Mouse (Mus musculus): ENCODE results near the gene Ythdf1. TPM values are rescaled to one million over a fixed set of nuclear protein-coding genes. Genes with fewer than 3 reads are reported as not detected.

Gene Ythdf1
- total and polyA plus RNA-seq, 2 experiments from 2014 or later, result 27.7 to 51.0 TPM

GRCm38 (mm10) chr2:180889271-180889920, 31.4 kb downstream of the Ythdf1 start:
- no peak overlapping the region for H3K4me3 ChIP-seq (ENCODE audit: low read depth, low read length)
- no peak overlapping the region for H3K27ac ChIP-seq (ENCODE audit: low read depth)
- H3K9ac ChIP-seq (replicated peaks; ENCODE audit: low read depth, low read length), result no peak overlapping the region
- no peaks in the 10 kb centered on the region for H3K4me1 ChIP-seq (ENCODE audit: control insufficient read depth, insufficient read depth)
- ATAC-seq (ENCODE audit: insufficient read depth, low read depth) (no peak), DNase-seq (ENCODE audit: low spot score) (no peak)
- no peak for TF ChIP-seq EP300 (IDR thresholded peaks at IDR 0.05; ENCODE audit: low read depth)
- TF ChIP-seq CTCF (IDR thresholded peaks at IDR 0.05; ENCODE audit: low read depth), result no peak
- H3K4me2 ChIP-seq (ENCODE audit: low read depth, low read length), result no peak overlapping the region
- H3K9me3 ChIP-seq (replicated peaks; ENCODE audit: control insufficient read depth, low read length), result no peaks in the 10 kb centered on the region
- 7% methylated on average over 18 of the region's 19 CpGs for WGBS
- no peaks in the 10 kb centered on the region for H3K36me3 ChIP-seq (replicated peaks; ENCODE audit: control insufficient read depth, insufficient read depth, low read length)
- H3K27me3 ChIP-seq (ENCODE audit: control insufficient read depth, insufficient read depth, low read length), result peaks cover 94% of the 10 kb centered on the region

- no peak for TF ChIP-seq EP300 (IDR thresholded peaks at IDR 0.05; ENCODE audit: low read depth)
- TF ChIP-seq CTCF (IDR thresholded peaks at IDR 0.05; ENCODE audit: low read depth), result no peak
- Histone ChIP-seq H3K4me3 (ENCODE audit: low read depth, low read length) (no peak overlapping the region), H3K27ac (ENCODE audit: low read depth) (no peak overlapping the region)
Observed at GRCm38 (mm10) chr2:180885270-180885669, 35.5 kb downstream of the Ythdf1 start.

GRCm38 (mm10) chr2:180881281-180881680, 39.5 kb downstream of the Ythdf1 start:
- Histone ChIP-seq H3K27ac (ENCODE audit: low read depth) (no peak overlapping the region), H3K4me3 (ENCODE audit: low read depth, low read length) (no peak overlapping the region), H3K9ac (replicated peaks; ENCODE audit: low read depth, low read length) (no peak overlapping the region), H3K4me2 (ENCODE audit: low read depth, low read length) (no peak overlapping the region), H3K4me1 (ENCODE audit: control insufficient read depth, insufficient read depth) (no peaks in the 10 kb centered on the region), H3K36me3 (replicated peaks; ENCODE audit: control insufficient read depth, insufficient read depth, low read length) (no peaks in the 10 kb centered on the region), H3K27me3 (ENCODE audit: control insufficient read depth, insufficient read depth, low read length) (peaks cover 19% of the 10 kb centered on the region; the same call in 1 of the 2 replicates), H3K9me3 (replicated peaks; ENCODE audit: control insufficient read depth, low read length) (no peaks in the 10 kb centered on the region)
- ATAC-seq (ENCODE audit: insufficient read depth, low read depth), result no peak
- TF ChIP-seq CTCF (IDR thresholded peaks at IDR 0.05; ENCODE audit: low read depth) (no peak), EP300 (IDR thresholded peaks at IDR 0.05; ENCODE audit: low read depth) (no peak)
- DNase-seq (ENCODE audit: low spot score), result no peak
- 40% methylated on average over 9 of the region's 9 CpGs for WGBS

More at GRCm38 (mm10) chr2:180885270-180885669, 35.5 kb downstream of the Ythdf1 start:
- no peak for DNase-seq (ENCODE audit: low spot score)
- Histone ChIP-seq H3K27me3 (ENCODE audit: control insufficient read depth, insufficient read depth, low read length) (peaks cover 55% of the 10 kb centered on the region), H3K4me1 (ENCODE audit: control insufficient read depth, insufficient read depth) (no peaks in the 10 kb centered on the region), H3K9ac (replicated peaks; ENCODE audit: low read depth, low read length) (no peak overlapping the region), H3K4me2 (ENCODE audit: low read depth, low read length) (no peak overlapping the region), H3K36me3 (replicated peaks; ENCODE audit: control insufficient read depth, insufficient read depth, low read length) (no peaks in the 10 kb centered on the region), H3K9me3 (replicated peaks; ENCODE audit: control insufficient read depth, low read length) (no peaks in the 10 kb centered on the region)
- 47% methylated on average over 5 of the region's 5 CpGs for WGBS
- no peak for ATAC-seq (ENCODE audit: insufficient read depth, low read depth)

GRCm38 (mm10) chr2:180879365-180880067, 41.2 kb downstream of the Ythdf1 start:
- Histone ChIP-seq H3K9ac (replicated peaks; ENCODE audit: low read depth, low read length) (no peak overlapping the region), H3K4me3 (ENCODE audit: low read depth, low read length) (no peak overlapping the region), H3K36me3 (replicated peaks; ENCODE audit: control insufficient read depth, insufficient read depth, low read length) (no peaks in the 10 kb centered on the region), H3K9me3 (replicated peaks; ENCODE audit: control insufficient read depth, low read length) (no peaks in the 10 kb centered on the region), H3K4me2 (ENCODE audit: low read depth, low read length) (no peak overlapping the region), H3K27ac (ENCODE audit: low read depth) (no peak overlapping the region), H3K4me1 (ENCODE audit: control insufficient read depth, insufficient read depth) (no peaks in the 10 kb centered on the region), H3K27me3 (ENCODE audit: control insufficient read depth, insufficient read depth, low read length) (0 out of 2 replicates have a peak, but pooled peaks cover 5% of the 10 kb centered on the region)
- ATAC-seq (ENCODE audit: insufficient read depth, low read depth) (no peak), DNase-seq (ENCODE audit: low spot score) (no peak)
- TF ChIP-seq CTCF (IDR thresholded peaks at IDR 0.05; ENCODE audit: low read depth), result no peak
- no peak for TF ChIP-seq EP300 (IDR thresholded peaks at IDR 0.05; ENCODE audit: low read depth)
- WGBS, result 41% methylated on average over 7 of the region's 7 CpGs

- Histone ChIP-seq H3K36me3 (replicated peaks; ENCODE audit: control insufficient read depth, insufficient read depth, low read length) (no peaks in the 10 kb centered on the region), H3K27me3 (ENCODE audit: control insufficient read depth, insufficient read depth, low read length) (no peaks in the 10 kb centered on the region)
- WGBS, result 35% methylated on average over 3 of the region's 3 CpGs
Observed at GRCm38 (mm10) chr2:180870006-180870405, 50.7 kb downstream of the Ythdf1 start.

More at GRCm38 (mm10) chr2:180870006-180870405, 50.7 kb downstream of the Ythdf1 start:
- H3K4me3 ChIP-seq (ENCODE audit: low read depth, low read length), result no peak overlapping the region
- TF ChIP-seq EP300 (IDR thresholded peaks at IDR 0.05; ENCODE audit: low read depth) (no peak), CTCF (IDR thresholded peaks at IDR 0.05; ENCODE audit: low read depth) (no peak)
- H3K9ac ChIP-seq (replicated peaks; ENCODE audit: low read depth, low read length), result no peak overlapping the region
- no peaks in the 10 kb centered on the region for H3K4me1 ChIP-seq (ENCODE audit: control insufficient read depth, insufficient read depth)
- H3K4me2 ChIP-seq (ENCODE audit: low read depth, low read length), result no peak overlapping the region
- H3K27ac ChIP-seq (ENCODE audit: low read depth), result no peak overlapping the region
- no peak for ATAC-seq (ENCODE audit: insufficient read depth, low read depth)
- no peaks in the 10 kb centered on the region for H3K9me3 ChIP-seq (replicated peaks; ENCODE audit: control insufficient read depth, low read length)
- DNase-seq (ENCODE audit: low spot score), result no peak
